Mouse (Mus musculus) liver, embryonic 14.5 days (tissue): ENCODE data around the gene Robo4. TPM values are rescaled to one million over a fixed set of nuclear protein-coding genes. Genes with fewer than 3 reads are reported as not detected.
A peak's percentile ranks its signal among the peaks of the same experiment; 100 is the strongest.

ENCODE experiments used
- ATAC-seq: fragments of 200-750 bp; cut with Nextera tagmentation; 2 replicates; pipeline ENCODE4 v1.8.0; 2017; ENCODE audit warnings: moderate number of reproducible peaks, mild to moderate bottlenecking, moderate library complexity; ENCODE audit not compliant: insufficient read depth
- DNase-seq, 3 experiments: peaks; one replicate each; pipeline ENCODE4 v3.0.0-alpha.2; 2012 to 2013; ENCODE audit warnings: low read depth in 3 of 3, low spot score in 3 of 3
- H3K27ac ChIP-seq: fragments of 300-500 bp; sonication (generic); 2 replicates; pipeline ENCODE4 v1.5.1; 2014; ENCODE audit warnings: moderate library complexity, mild to moderate bottlenecking, control low read depth, inconsistent platforms
- H3K27me3 ChIP-seq: fragments of 300-500 bp; sonication (generic); 2 replicates; pipeline ENCODE4 v1.6.1; 2014; ENCODE audit warnings: mild to moderate bottlenecking, low read length, moderate library complexity; ENCODE audit not compliant: control insufficient read depth, insufficient read depth
- H3K36me3 ChIP-seq: fragments of 300-500 bp; sonication (generic); replicated peaks from 2 replicates; pipeline ENCODE4 v1.6.1; 2014; ENCODE audit warnings: low read depth; ENCODE audit not compliant: control insufficient read depth, insufficient read depth
- H3K4me1 ChIP-seq, 2 experiments: fragments of 200-500 bp in 1 of 2; fragments of 300-500 bp in 1 of 2; sonication (generic) in 1 of 2; replicated peaks; 2 replicates each; pipeline ENCODE4 v1.6.1; 2012 to 2014; ENCODE audit warnings: antibody characterized with exemption in 1 of 2, inconsistent platforms in 1 of 2, low read length in 1 of 2; ENCODE audit not compliant: control insufficient read depth in 2 of 2, insufficient read depth in 2 of 2
- H3K4me2 ChIP-seq: fragments of 300-500 bp; sonication (generic); 2 replicates; pipeline ENCODE4 v1.6.1; 2014; ENCODE audit warnings: low read depth, mild to moderate bottlenecking, control low read depth, moderate library complexity
- H3K4me3 ChIP-seq, 2 experiments: fragments of 200-500 bp in 1 of 2; fragments of 300-500 bp in 1 of 2; sonication (generic) in 1 of 2; 2 replicates each; pipeline ENCODE4 v1.5.1; 2012 to 2014; ENCODE audit warnings: low read depth in 2 of 2, low read length in 2 of 2, mild to moderate bottlenecking in 2 of 2, control low read depth in 1 of 2, inconsistent platforms in 1 of 2, moderate library complexity in 1 of 2; ENCODE audit not compliant: insufficient read depth in 1 of 2
- H3K9ac ChIP-seq: fragments of 300-500 bp; sonication (generic); replicated peaks from 2 replicates; pipeline ENCODE4 v1.6.1; 2014; ENCODE audit warnings: mild to moderate bottlenecking, control low read depth, moderate library complexity
- H3K9me3 ChIP-seq: fragments of 300-500 bp; sonication (generic); 2 replicates; pipeline ENCODE4 v1.6.1; 2016; ENCODE audit warnings: low read length, mixed read lengths; ENCODE audit not compliant: control insufficient read depth
- CTCF ChIP-seq: IDR thresholded peaks from 2 replicates; pipeline ENCODE4 v1.5.1; 2016; ENCODE audit warnings: antibody characterized with exemption, low read depth, control low read depth
- EP300 ChIP-seq: IDR thresholded peaks from 2 replicates; pipeline ENCODE4 v1.6.1; 2016; ENCODE audit warnings: antibody characterized with exemption, low read depth
- WGBS: fragments of 180-500 bp; shearing (Covaris S2); extraction: QIAGEN DNeasy Blood & Tissue Kit; methylation state at CpG from one replicate; pipeline ENCODE4 v1.1.7; 2014; ENCODE audit not compliant: insufficient replicate concordance; 5-methylcytosine and 5-hydroxymethylcytosine counted together
- polyA plus RNA-seq, 2 experiments: library from polyadenylated mRNA; depleted of rRNA in 1 of 2; stranded (reverse) in 1 of 2; unstranded in 1 of 2; fragments of >200 nt; fragmentation: Nextera tagmentation in 1 of 2; extraction: Ambion mirVana in 1 of 2; gene quantifications; 2 replicates each; pipeline versions ENCODE4 v1.2.1 to v1.2.3; 2012 to 2014

The Robo4 gene
- 1.4 TPM in 2 replicates for polyA plus RNA-seq (2012; rRNA removed)
- 1.6 and 1.8 TPM in 2 replicates for polyA plus RNA-seq (2014; fragmentation: Nextera tagmentation; extraction: Ambion mirVana)

GRCm38 (mm10) chr9:37401802-37402201 lies at the start of gene Robo4:
Gene Robo4, plus strand, starts transcription at chr9:37401897.
- 6% methylated on average over 7 of the region's 7 CpGs for WGBS
- H3K9me3 ChIP-seq = no peaks in the 10 kb centered on the region
- DNase-seq = no peak
- no peak within 1 kb of the TSS for H3K9ac ChIP-seq
- no peak; the same call in 1 of the 2 replicates for ATAC-seq
- no peaks in the 10 kb centered on the region for H3K27me3 ChIP-seq
- H3K4me3 ChIP-seq = 0 out of 4 replicates have a peak within 1 kb of the TSS, but pooled peaks of 1 of the 2 experiments have one; percentile 18
- no peaks in the 10 kb centered on the region for H3K4me1 ChIP-seq
- H3K4me2 ChIP-seq = no peak within 1 kb of the TSS
- no peak within 1 kb of the TSS for H3K27ac ChIP-seq
- TF ChIP-seq EP300 = no peak
- TF ChIP-seq CTCF = no peak
- H3K36me3 ChIP-seq = no peaks in the 10 kb centered on the region

- H3K36me3 ChIP-seq = no peaks in the 10 kb centered on the region
- H3K4me2 ChIP-seq = no peak overlapping the region
- 0 out of 4 replicates have a peak, but pooled peaks cover 0 to 2% of the 10 kb centered on the region in 2 experiments for H3K4me1 ChIP-seq
- WGBS = 40% methylated on average over 1 of the region's 1 CpGs
- H3K27ac ChIP-seq = no peak overlapping the region
- H3K9me3 ChIP-seq = no peaks in the 10 kb centered on the region
- no peak for DNase-seq
- no peak overlapping the region for H3K9ac ChIP-seq
- TF ChIP-seq CTCF = no peak
- no peak for ATAC-seq
- no peak overlapping the region for H3K4me3 ChIP-seq
- H3K27me3 ChIP-seq = no peaks in the 10 kb centered on the region
Observed at GRCm38 (mm10) chr9:37354485-37354884, 47.2 kb upstream of the Robo4 start.

GRCm38 (mm10) chr9:37358713-37359330 lies 42.9 kb upstream of the Robo4 start:
- Histone ChIP-seq H3K9me3 (no peaks in the 10 kb centered on the region), H3K27me3 (no peaks in the 10 kb centered on the region), H3K36me3 (no peaks in the 10 kb centered on the region), H3K4me3 (no peak overlapping the region), H3K27ac (no peak overlapping the region), H3K4me2 (no peak overlapping the region), H3K9ac (no peak overlapping the region), H3K4me1 (no peaks in the 10 kb centered on the region)
- 64% methylated on average over 7 of the region's 7 CpGs for WGBS
- no peak for DNase-seq
- ATAC-seq = no peak
- TF ChIP-seq CTCF (no peak), EP300 (no peak)

GRCm38 (mm10) chr9:37359331-37360220 lies 42.1 kb upstream of the Robo4 start:
- Histone ChIP-seq H3K27ac (no peak overlapping the region), H3K4me2 (no peak overlapping the region), H3K9ac (no peak overlapping the region), H3K4me3 (no peak overlapping the region), H3K36me3 (no peaks in the 10 kb centered on the region), H3K4me1 (no peaks in the 10 kb centered on the region), H3K9me3 (no peaks in the 10 kb centered on the region), H3K27me3 (no peaks in the 10 kb centered on the region)
- no peak for DNase-seq
- no peak for ATAC-seq
- TF ChIP-seq CTCF = no peak
- TF ChIP-seq EP300 = no peak
- 56% methylated on average over 6 of the region's 6 CpGs for WGBS

GRCm38 (mm10) chr9:37362084-37362483 lies 39.6 kb upstream of the Robo4 start:
- Histone ChIP-seq H3K9ac (no peak overlapping the region), H3K36me3 (no peaks in the 10 kb centered on the region), H3K9me3 (no peaks in the 10 kb centered on the region), H3K4me1 (0 out of 4 replicates have a peak, but pooled peaks cover 0 to 1% of the 10 kb centered on the region in 2 experiments), H3K4me2 (no peak overlapping the region), H3K27me3 (no peaks in the 10 kb centered on the region), H3K27ac (no peak overlapping the region), H3K4me3 (no peak overlapping the region)
- no peak for DNase-seq
- TF ChIP-seq EP300 (no peak), CTCF (no peak)
- no peak for ATAC-seq
